Mouse (Mus musculus): ENCODE data around the gene Map7d3.

- no peak for TF ChIP-seq CTCF (IDR thresholded peaks at IDR 0.05; ENCODE audit: control insufficient read depth, insufficient read depth, insufficient read length)
- TF ChIP-seq CEBPB (IDR thresholded peaks at IDR 0.05; ENCODE audit: low read depth), result no peak
These were observed 50.4 kb downstream of the Map7d3 start for GRCm38 (mm10) chrX:56771751-56772150.
